25 mouse cellular contexts compared by ENCODE assay signal in the genomic region with DNA sequence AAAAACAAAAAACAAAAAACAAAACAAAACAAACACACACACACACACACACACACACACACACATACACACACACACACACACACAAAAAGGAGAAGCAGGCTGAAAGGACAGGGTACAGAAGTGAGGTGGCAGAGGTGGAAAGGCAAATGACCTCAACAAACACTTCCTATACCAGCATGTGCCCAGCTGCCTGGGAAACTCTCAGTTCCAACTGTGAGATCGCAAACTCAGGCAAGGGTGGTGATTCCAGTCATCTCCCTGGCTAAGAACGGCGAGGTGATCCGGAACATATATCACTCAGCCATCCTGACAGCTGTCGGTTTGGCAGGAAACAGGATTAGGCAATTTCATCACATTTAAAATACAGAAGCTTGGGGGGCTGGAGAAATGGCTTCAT. TPM values are rescaled to one million over a fixed set of nuclear protein-coding genes. Genes with fewer than 3 reads are reported as not detected.
DNase-seq lines count a peak whose midpoint lies in the region; ATAC-seq and TF ChIP-seq lines count a peak whose summit lies in the region.
"Had no signal": no experiment of that assay in that cellular context is flagged by ENCODE, and none has a peak within 500 bp of the region (broad histone marks: within the 10 kb centered on the region; RNA-seq: fewer than 3 reads in every experiment).

No protein-coding gene starts in this region.

- TF ChIP-seq POLR2A in bone marrow, adult 2 months (IDR thresholded peaks at IDR 0.05; ENCODE audit: borderline replicate concordance, control insufficient read depth, low read depth, low read length): no peak

- H3K4me1 ChIP-seq in heart, embryonic 10.5 days: peaks cover 20% of the 10 kb centered on the region
- H3K4me1 ChIP-seq in bone marrow, adult 2 months (ENCODE audit: control insufficient read depth, insufficient read depth, low read length): peaks cover 2% of the 10 kb centered on the region; the same call in 1 of the 2 replicates
- H3K4me1 ChIP-seq: forebrain, embryonic 10.5 days; hindbrain, embryonic 12.5 days; hindbrain, embryonic 15.5 days had no signal

- H3K27ac ChIP-seq in heart, embryonic 10.5 days: no peak overlapping the region
- peak overlapping the region; percentile 18; the same call in 1 of the 2 replicates for H3K27ac ChIP-seq in bone marrow, adult 2 months (ENCODE audit: control insufficient read depth, insufficient read depth, low read depth, low read length, poor library complexity)
- H3K27ac ChIP-seq: forebrain, embryonic 10.5 days; heart, embryonic 13.5 days; hindbrain, embryonic 12.5 days; hindbrain, embryonic 15.5 days had no signal

- no peak for TF ChIP-seq CTCF in bone marrow, adult 2 months (IDR thresholded peaks at IDR 0.05; ENCODE audit: control insufficient read depth, insufficient read depth, low read length)

- peak; percentile 88 for ATAC-seq in granulocyte monocyte progenitor cell, adult 5-6 weeks (replicated peaks; ENCODE audit: poor library complexity, severe bottlenecking)
- ATAC-seq in monocyte, adult 5-6 weeks (replicated peaks; ENCODE audit: insufficient number of reproducible peaks, low FRiP score, low TSS enrichment, poor library complexity, severe bottlenecking): 0 out of 2 replicates have a peak, but pooled peaks have one; percentile 40
- ATAC-seq: activated CD4-positive, CD25-positive, alpha-beta regulatory T cell, adult 4 months; forebrain, embryonic 14.5 days; forebrain, postnatal 0 days; intestine, postnatal 0 days had no signal

- peak; percentile 41 for DNase-seq in heart, embryonic 10.5 days (ENCODE audit: low spot score)
- DNase-seq in heart, adult 8-10 months (ENCODE audit: low spot score): no peak
- no peak for DNase-seq in frontal cortex, postnatal 36 days (ENCODE audit: low spot score in 2 of 2)
- DNase-seq in thymus, postnatal 25 days: no peak
- DNase-seq in kidney, postnatal 4 days: no peak
- DNase-seq: adrenal gland, adult 8-10 months; adrenal gland, postnatal 25 days; B cell, adult 2 months; cerebellum, adult 11-12 months; cerebellum, adult 8-10 months; cerebellum, postnatal 10 days; cerebellum, postnatal 36 days; forebrain, postnatal 0 days; gastrocnemius, postnatal 25 days; heart, postnatal 14 days had no signal

- H3K9me3 ChIP-seq in heart, embryonic 10.5 days: no peaks in the 10 kb centered on the region
- H3K9me3 ChIP-seq: forebrain, embryonic 10.5 days; heart, embryonic 13.5 days; hindbrain, embryonic 12.5 days; hindbrain, embryonic 15.5 days had no signal

- no peaks in the 10 kb centered on the region for H3K36me3 ChIP-seq in heart, embryonic 10.5 days
- H3K36me3 ChIP-seq: forebrain, embryonic 10.5 days; heart, embryonic 13.5 days; hindbrain, embryonic 12.5 days; hindbrain, embryonic 15.5 days had no signal

- H3K4me3 ChIP-seq in heart, embryonic 10.5 days: no peak overlapping the region
- no peak overlapping the region for H3K4me3 ChIP-seq in bone marrow, adult 2 months (replicated peaks; ENCODE audit: control insufficient read depth, low read depth, low read length)
- H3K4me3 ChIP-seq: forebrain, embryonic 10.5 days; heart, embryonic 13.5 days; hindbrain, embryonic 12.5 days; hindbrain, embryonic 15.5 days had no signal

- no peaks in the 10 kb centered on the region for H3K27me3 ChIP-seq in heart, embryonic 10.5 days (ENCODE audit: insufficient read depth, poor library complexity, severe bottlenecking)
- H3K27me3 ChIP-seq: heart, embryonic 13.5 days; hindbrain, embryonic 12.5 days; hindbrain, embryonic 15.5 days had no signal

- WGBS in heart, embryonic 10.5 days: 77% methylated on average over 5 of the region's 5 CpGs
- WGBS in bone marrow, adult 2 months: 12% methylated on average over 5 of the region's 5 CpGs

RNA-seq across cellular contexts. Expression of a gene that starts 44.7 kb away (rescaled TPM):
- 44.5 and 50.9 TPM in 2 replicates for polyA plus RNA-seq in heart, embryonic 10.5 days (2016; fragmentation: Nextera tagmentation; extraction: Ambion mirVana)
- 10 to 100 TPM; 23.5 to 26.9 (median 26.6) TPM for total RNA-seq in heart, adult 8-10 months (2022)
- polyA plus RNA-seq in bone marrow, adult 2 months (2011; ENCODE audit: insufficient read depth, insufficient read length, low replicate concordance, missing spikeins): 10.2 and 10.4 TPM in 2 replicates
- total RNA-seq in granulocyte monocyte progenitor cell, adult 5-6 weeks (2014; fragmentation: Nextera tagmentation): 31.1 and 32.2 TPM in 2 replicates
- total RNA-seq in granulocyte monocyte progenitor cell, adult 5-6 weeks (2017): 8.2 and 8.8 TPM in 2 replicates
- 4.5 to 9.5 TPM (median 9.4 TPM) in 3 replicates for total RNA-seq in monocyte, adult 5-6 weeks (2017)
